Mouse (Mus musculus) heart, embryonic 10.5 days (tissue): ENCODE results near the gene AI854703. TPM values are rescaled to one million over a fixed set of nuclear protein-coding genes. Genes with fewer than 3 reads are reported as not detected.

ENCODE experiments used
- DNase-seq: peaks from one replicate; pipeline ENCODE4 v3.0.0-alpha.2; 2017; ENCODE audit warnings: low spot score
- H3K27ac ChIP-seq: fragments of 300-500 bp; sonication (generic); 2 replicates; pipeline ENCODE4 v1.5.1; 2016; ENCODE audit warnings: mild to moderate bottlenecking
- H3K27me3 ChIP-seq: fragments of 300-500 bp; sonication (generic); 2 replicates; pipeline ENCODE4 v1.6.1; 2016; ENCODE audit warnings: mild to moderate bottlenecking; ENCODE audit not compliant: poor library complexity, insufficient read depth, severe bottlenecking
- H3K36me3 ChIP-seq: fragments of 300-500 bp; sonication (generic); 2 replicates; pipeline ENCODE4 v1.6.1; 2016; ENCODE audit warnings: mild to moderate bottlenecking, moderate library complexity
- H3K4me1 ChIP-seq: fragments of 300-500 bp; sonication (generic); 2 replicates; pipeline ENCODE4 v1.6.1; 2016; ENCODE audit warnings: mild to moderate bottlenecking
- H3K4me3 ChIP-seq: fragments of 300-500 bp; sonication (generic); 2 replicates; pipeline ENCODE4 v1.5.1; 2016; ENCODE audit warnings: mild to moderate bottlenecking, moderate library complexity
- H3K9me3 ChIP-seq: fragments of 300-500 bp; sonication (generic); 2 replicates; pipeline ENCODE4 v1.6.1; 2016; ENCODE audit warnings: mild to moderate bottlenecking, moderate library complexity
- WGBS: fragments of 180-500 bp; shearing (Covaris S2); methylation state at CpG from one replicate; pipeline ENCODE4 v1.1.7; 2016; 5-methylcytosine and 5-hydroxymethylcytosine counted together
- polyA plus RNA-seq: library from polyadenylated mRNA; unstranded; fragments of >200 nt; fragmentation: Nextera tagmentation; extraction: Ambion mirVana; gene quantifications from 2 replicates; pipeline ENCODE4 v1.2.1, GENCODE M21; 2016

Gene AI854703
- polyA plus RNA-seq, 1 experiment from 2014 or later, result 0.90 TPM

GRCm38 (mm10) chr6:48675400-48675930 lies 48.9 kb downstream of the AI854703 start:
- WGBS, result 51% methylated on average over 10 of the region's 10 CpGs
- no peaks in the 10 kb centered on the region for H3K9me3 ChIP-seq
- H3K27me3 ChIP-seq, result no peaks in the 10 kb centered on the region
- H3K4me1 ChIP-seq, result peaks cover 8% of the 10 kb centered on the region
- H3K4me3 ChIP-seq, result peak overlapping the region; percentile 46
- peak overlapping the region; percentile 65; the same call in 1 of the 2 replicates for H3K27ac ChIP-seq
- no peaks in the 10 kb centered on the region for H3K36me3 ChIP-seq
- no peak for DNase-seq

- Histone ChIP-seq H3K27me3 (no peaks in the 10 kb centered on the region), H3K27ac (peak within 1 kb of the TSS; percentile 65; the same call in 1 of the 2 replicates), H3K36me3 (no peaks in the 10 kb centered on the region), H3K4me1 (peaks cover 8% of the 10 kb centered on the region), H3K9me3 (no peaks in the 10 kb centered on the region), H3K4me3 (peak within 1 kb of the TSS; percentile 46)
- 19% methylated on average over 13 of the region's 13 CpGs for WGBS
- peak; percentile 75 for DNase-seq
Observed at GRCm38 (mm10) chr6:48675931-48676859, 49.6 kb downstream of the AI854703 start, which contains the start of gene Gimap9. Gene Gimap9 (plus strand): TSS chr6:48676129.

GRCm38 (mm10) chr6:48676860-48677415 lies 50.4 kb downstream of the AI854703 start:
- Histone ChIP-seq H3K27me3 (no peaks in the 10 kb centered on the region), H3K9me3 (no peaks in the 10 kb centered on the region), H3K36me3 (no peaks in the 10 kb centered on the region), H3K4me1 (peaks cover 8% of the 10 kb centered on the region), H3K4me3 (peak overlapping the region; percentile 46), H3K27ac (no peak overlapping the region)
- 84% methylated on average over 5 of the region's 5 CpGs for WGBS
- DNase-seq, result no peak

GRCm38 (mm10) chr6:48677492-48678345 lies 51.2 kb downstream of the AI854703 start:
- DNase-seq, result no peak
- Histone ChIP-seq H3K27ac (no peak overlapping the region), H3K9me3 (no peaks in the 10 kb centered on the region), H3K4me3 (no peak overlapping the region), H3K36me3 (no peaks in the 10 kb centered on the region), H3K27me3 (no peaks in the 10 kb centered on the region), H3K4me1 (peaks cover 8% of the 10 kb centered on the region)
- 89% methylated on average over 17 of the region's 17 CpGs for WGBS

GRCm38 (mm10) chr6:48678391-48678790 lies 51.8 kb downstream of the AI854703 start:
- no peaks in the 10 kb centered on the region for H3K9me3 ChIP-seq
- no peaks in the 10 kb centered on the region for H3K27me3 ChIP-seq
- H3K36me3 ChIP-seq, result no peaks in the 10 kb centered on the region
- H3K4me3 ChIP-seq, result no peak overlapping the region
- H3K4me1 ChIP-seq, result peaks cover 8% of the 10 kb centered on the region
- no peak for DNase-seq
- 86% methylated on average over 4 of the region's 4 CpGs for WGBS
- H3K27ac ChIP-seq, result no peak overlapping the region

- peaks cover 8% of the 10 kb centered on the region for H3K4me1 ChIP-seq
- no peak overlapping the region for H3K27ac ChIP-seq
- WGBS, result 77% methylated on average over 6 of the region's 6 CpGs
- no peaks in the 10 kb centered on the region for H3K36me3 ChIP-seq
- no peaks in the 10 kb centered on the region for H3K9me3 ChIP-seq
- no peak for DNase-seq
- H3K4me3 ChIP-seq, result no peak overlapping the region
- no peaks in the 10 kb centered on the region for H3K27me3 ChIP-seq
Observed at GRCm38 (mm10) chr6:48679701-48680100, 53.1 kb downstream of the AI854703 start.

- WGBS, result 75% methylated on average over 5 of the region's 5 CpGs
- Histone ChIP-seq H3K4me1 (peaks cover 8% of the 10 kb centered on the region), H3K27ac (no peak overlapping the region), H3K36me3 (no peaks in the 10 kb centered on the region), H3K27me3 (no peaks in the 10 kb centered on the region), H3K4me3 (no peak overlapping the region), H3K9me3 (no peaks in the 10 kb centered on the region)
- peak; percentile 14 for DNase-seq
Observed at GRCm38 (mm10) chr6:48680421-48680820, 53.9 kb downstream of the AI854703 start.

GRCm38 (mm10) chr6:48681472-48682090 lies 55.0 kb downstream of the AI854703 start:
- H3K4me1 ChIP-seq, result no peaks in the 10 kb centered on the region
- H3K4me3 ChIP-seq, result no peak overlapping the region
- no peaks in the 10 kb centered on the region for H3K9me3 ChIP-seq
- no peaks in the 10 kb centered on the region for H3K36me3 ChIP-seq
- H3K27ac ChIP-seq, result no peak overlapping the region
- peak; percentile 24 for DNase-seq
- whole genome bisulfite sequencing, result 60% methylated on average over 3 of the region's 3 CpGs
- no peaks in the 10 kb centered on the region for H3K27me3 ChIP-seq

GRCm38 (mm10) chr6:48682271-48682670 lies 55.7 kb downstream of the AI854703 start:
- no peaks in the 10 kb centered on the region for H3K27me3 ChIP-seq
- 74% methylated on average over 4 of the region's 4 CpGs for WGBS

More at GRCm38 (mm10) chr6:48682271-48682670, 55.7 kb downstream of the AI854703 start:
- Histone ChIP-seq H3K36me3 (no peaks in the 10 kb centered on the region), H3K27ac (no peak overlapping the region), H3K9me3 (no peaks in the 10 kb centered on the region), H3K4me1 (no peaks in the 10 kb centered on the region), H3K4me3 (no peak overlapping the region)
- DNase-seq, result no peak

Other genes starting within 250 kb of the AI854703 start
- gene Krba1, start 231.2 kb upstream of the AI854703 start, polyA plus RNA-seq, result 17.5 and 25.6 TPM in 2 replicates
- gene Zfp467, start 180.9 kb upstream of the AI854703 start, polyA plus RNA-seq, result 13.4 and 13.9 TPM in 2 replicates
- gene Sspo, start 178.5 kb upstream of the AI854703 start, polyA plus RNA-seq, result 0.15 and 0.64 TPM in 2 replicates
- 21.1 and 26.6 TPM in 2 replicates for gene Atp6v0e2, start 89.1 kb upstream of the AI854703 start, polyA plus RNA-seq
- gene Lrrc61, start 72.0 kb upstream of the AI854703 start, polyA plus RNA-seq, result 9.5 and 12.9 TPM in 2 replicates
- 10.5 and 18.2 TPM in 2 replicates for gene Rarres2, start 54.0 kb upstream of the AI854703 start, polyA plus RNA-seq
- gene Gm45021, start 37.2 kb upstream of the AI854703 start, polyA plus RNA-seq, result not detected in 2 replicates
- 31.9 and 33.2 TPM in 2 replicates for gene Repin1, start 32.9 kb upstream of the AI854703 start, polyA plus RNA-seq
- 0.49 TPM in 1 of 2 replicates, not detected in the other for gene Gm44965, start 32.8 kb upstream of the AI854703 start, polyA plus RNA-seq
- gene Zfp775, start 24.7 kb upstream of the AI854703 start, polyA plus RNA-seq, result 7.7 and 8.9 TPM in 2 replicates
- 0.70 and 0.87 TPM in 2 replicates for gene Gimap8, start 20.5 kb downstream of the AI854703 start, polyA plus RNA-seq
- 7.4 and 8.7 TPM in 2 replicates for gene Gimap9, start 49.4 kb downstream of the AI854703 start, polyA plus RNA-seq
- 6.4 and 10.6 TPM in 2 replicates for gene Gimap4, start 57.8 kb downstream of the AI854703 start, polyA plus RNA-seq
- 21.3 and 26.0 TPM in 2 replicates for gene Gimap6, start 81.5 kb downstream of the AI854703 start, polyA plus RNA-seq
- gene Gm28053, start 91.8 kb downstream of the AI854703 start, polyA plus RNA-seq, result 1.9 and 2.5 TPM in 2 replicates
- gene Gimap7, start 91.9 kb downstream of the AI854703 start, polyA plus RNA-seq, result not detected in 2 replicates
- gene Gimap1, start 112.3 kb downstream of the AI854703 start, polyA plus RNA-seq, result 14.6 and 19.0 TPM in 2 replicates
- 2.7 and 4.0 TPM in 2 replicates for gene Gimap5, start 119.4 kb downstream of the AI854703 start, polyA plus RNA-seq
- 0.11 TPM in 1 of 2 replicates, not detected in the other for gene Gimap3, start 144.1 kb downstream of the AI854703 start, polyA plus RNA-seq
- gene Tmem176a, start 214.2 kb downstream of the AI854703 start, polyA plus RNA-seq, result 65.3 and 84.3 TPM in 2 replicates
- gene Tmem176b, start 214.7 kb downstream of the AI854703 start, polyA plus RNA-seq, result 150 and 178 TPM in 2 replicates
- not detected in 2 replicates for gene Aoc1, start 246.1 kb downstream of the AI854703 start, polyA plus RNA-seq